Mouse (Mus musculus): ENCODE results near the gene Tmem132b.

The Tmem132b gene

DNA sequence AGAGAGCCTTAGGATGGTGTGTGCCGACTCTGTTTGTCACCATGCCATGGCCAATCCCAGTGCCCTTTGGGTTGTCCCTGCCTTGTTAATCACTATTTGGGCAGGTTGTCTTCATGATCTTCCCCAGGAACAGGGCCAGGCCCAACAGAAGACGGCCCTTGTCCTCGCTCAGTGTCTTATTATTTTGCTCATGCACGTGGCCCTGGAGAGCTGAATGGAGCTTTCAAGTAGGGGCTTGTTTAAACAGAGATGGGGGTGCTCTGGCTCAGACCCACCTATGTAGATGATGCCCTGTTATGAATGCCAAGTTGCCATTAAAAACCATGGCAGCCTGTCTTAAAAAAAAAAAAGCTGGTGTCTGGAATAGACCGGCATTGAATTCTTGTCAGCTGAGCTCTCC, 126.5 kb downstream of the Tmem132b start:
- TF ChIP-seq GATA4 (IDR thresholded peaks at IDR 0.05; ENCODE audit: insufficient replicate concordance, low read length): no peak

DNA sequence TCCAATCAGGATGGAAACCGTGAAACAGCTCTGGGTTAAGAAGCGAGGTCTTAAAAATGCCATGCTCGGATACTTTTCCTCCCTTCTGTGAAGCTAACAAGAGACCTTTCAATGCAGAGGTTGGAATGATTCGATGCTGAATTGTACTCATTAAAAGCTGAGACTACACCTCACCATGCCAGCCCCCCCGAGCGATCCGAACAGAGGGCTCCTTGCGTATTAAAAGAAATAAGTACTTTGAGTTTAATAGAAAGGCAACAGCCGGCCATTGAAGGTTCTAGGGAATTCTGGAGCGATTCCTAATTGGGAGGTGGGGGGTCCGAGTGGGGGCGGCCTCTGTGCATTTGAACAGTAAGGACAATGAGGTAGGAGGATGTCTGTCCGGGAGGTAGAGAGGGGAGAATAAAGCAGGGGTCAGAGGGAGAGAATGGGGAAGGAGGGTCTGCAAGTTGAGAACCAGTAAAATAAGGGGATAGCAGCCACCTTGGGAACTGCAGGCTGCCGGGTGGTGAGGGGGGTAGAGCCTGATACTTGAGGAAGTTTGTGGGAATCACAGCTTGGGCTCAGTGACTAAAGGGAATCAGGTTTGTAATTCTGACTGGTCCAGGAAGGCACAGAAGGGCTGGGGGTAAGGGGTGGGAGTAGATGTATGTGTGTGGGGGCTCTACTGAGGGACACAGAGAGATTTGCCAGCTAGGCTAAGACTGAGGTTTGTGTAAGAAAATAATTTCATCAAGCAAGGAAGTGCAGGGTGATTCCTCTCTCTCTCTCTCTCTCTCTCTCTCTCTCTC, 127.6 kb downstream of the Tmem132b start:
- no peak for TF ChIP-seq GATA4 (IDR thresholded peaks at IDR 0.05; ENCODE audit: insufficient replicate concordance, low read length)

DNA sequence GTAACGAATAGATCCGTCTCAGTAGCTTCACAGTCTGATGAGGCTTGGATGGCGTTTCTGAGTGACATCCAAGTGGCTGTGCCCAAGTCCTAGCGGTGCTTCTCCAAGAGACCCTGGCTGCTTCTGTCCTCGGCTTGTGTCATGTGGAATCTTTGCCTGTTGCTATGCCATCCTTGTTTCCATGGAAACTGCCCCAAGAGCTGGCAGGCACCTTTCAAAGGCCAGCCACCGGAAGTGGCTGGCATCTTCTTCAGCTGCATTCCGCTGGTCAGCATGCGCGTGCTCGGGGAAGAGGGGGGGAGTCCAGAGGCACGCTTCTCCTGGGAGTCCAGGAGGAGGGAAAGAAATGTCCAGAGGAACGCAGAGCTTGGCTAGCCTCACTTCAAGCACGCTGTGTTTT, 144.0 kb downstream of the Tmem132b start:
- no peak for TF ChIP-seq GATA4 (IDR thresholded peaks at IDR 0.05; ENCODE audit: insufficient replicate concordance, low read length)

GRCm38 (mm10) chr5:125676025-125676623, 144.6 kb downstream of the Tmem132b start:
- no peak for TF ChIP-seq GATA4 (IDR thresholded peaks at IDR 0.05; ENCODE audit: insufficient replicate concordance, low read length)

- TF ChIP-seq GATA4 (IDR thresholded peaks at IDR 0.05; ENCODE audit: insufficient replicate concordance, low read length): no peak
Measured at GRCm38 (mm10) chr5:125680889-125681288, 149.3 kb downstream of the Tmem132b start.

DNA sequence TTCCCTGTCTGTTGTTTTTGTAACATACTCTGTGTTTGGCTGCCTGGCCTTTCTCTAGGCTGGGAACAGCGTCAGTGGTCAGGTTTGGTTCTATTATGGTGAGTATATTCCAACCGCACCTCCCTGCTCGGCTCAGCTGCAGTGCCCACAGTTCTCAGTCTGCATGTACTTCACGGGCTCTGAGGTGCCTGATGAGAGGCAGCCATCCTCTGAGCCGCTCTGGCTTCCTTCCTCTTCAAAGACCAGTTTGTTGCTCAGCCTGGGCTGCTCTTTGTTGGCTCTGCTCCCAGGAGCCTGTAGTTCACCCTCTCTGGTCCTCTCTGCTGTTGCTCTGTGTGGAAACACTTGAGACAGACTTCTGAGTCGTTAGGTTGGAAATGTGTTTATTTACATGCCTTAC, 151.9 kb downstream of the Tmem132b start:
- TF ChIP-seq GATA4 (IDR thresholded peaks at IDR 0.05; ENCODE audit: insufficient replicate concordance, low read length): no peak

GRCm38 (mm10) chr5:125685681-125686331, 154.2 kb downstream of the Tmem132b start:
- TF ChIP-seq GATA4 (IDR thresholded peaks at IDR 0.05; ENCODE audit: insufficient replicate concordance, low read length): no peak

GRCm38 (mm10) chr5:125692538-125692937, 161.0 kb downstream of the Tmem132b start:
- no peak for TF ChIP-seq GATA4 (IDR thresholded peaks at IDR 0.05; ENCODE audit: insufficient replicate concordance, low read length)

DNA sequence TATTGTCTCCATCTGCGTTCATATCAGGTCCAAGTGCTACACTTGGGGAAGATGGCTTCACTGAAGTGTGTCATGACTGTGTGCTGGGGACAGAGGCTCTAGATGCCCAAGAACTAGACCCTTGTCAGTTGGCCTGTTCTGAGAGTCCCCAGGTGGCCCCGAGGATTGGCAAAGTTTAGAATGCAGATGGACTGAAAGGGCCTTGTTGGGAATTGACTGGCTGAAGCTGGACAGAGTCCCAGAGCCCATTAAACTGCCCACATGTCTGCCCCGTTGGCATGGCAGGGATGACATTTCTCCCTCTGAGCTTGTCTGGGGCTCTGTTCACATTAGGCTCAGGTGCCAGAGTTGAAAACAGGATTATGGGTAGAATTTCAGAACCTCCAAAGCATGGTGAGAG, 167.8 kb downstream of the Tmem132b start:
- TF ChIP-seq GATA4 (IDR thresholded peaks at IDR 0.05; ENCODE audit: insufficient replicate concordance, low read length): no peak

DNA sequence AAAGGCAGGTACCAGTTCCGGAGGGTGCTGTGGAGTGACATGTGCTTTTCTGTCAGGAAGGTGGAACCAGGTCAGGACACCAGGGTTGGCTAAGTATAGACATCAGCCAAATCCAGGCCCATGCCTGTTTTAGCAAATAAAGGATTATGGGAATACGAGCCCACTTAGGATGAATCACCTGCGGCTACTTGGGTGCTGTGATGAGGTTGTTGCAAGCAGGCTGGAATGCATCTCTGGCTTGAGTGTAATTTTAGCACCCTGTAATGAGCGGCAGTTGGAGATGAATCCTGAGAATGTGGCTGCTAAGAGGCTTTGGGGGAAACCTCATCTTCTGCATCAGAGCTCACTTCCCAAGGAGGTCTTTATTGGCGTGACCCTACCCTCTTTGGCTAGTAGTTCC, 168.7 kb downstream of the Tmem132b start:
- TF ChIP-seq GATA4 (IDR thresholded peaks at IDR 0.05; ENCODE audit: insufficient replicate concordance, low read length): no peak

GRCm38 (mm10) chr5:125705379-125705778, 173.8 kb downstream of the Tmem132b start:
- no peak for TF ChIP-seq GATA4 (IDR thresholded peaks at IDR 0.05; ENCODE audit: insufficient replicate concordance, low read length)

DNA sequence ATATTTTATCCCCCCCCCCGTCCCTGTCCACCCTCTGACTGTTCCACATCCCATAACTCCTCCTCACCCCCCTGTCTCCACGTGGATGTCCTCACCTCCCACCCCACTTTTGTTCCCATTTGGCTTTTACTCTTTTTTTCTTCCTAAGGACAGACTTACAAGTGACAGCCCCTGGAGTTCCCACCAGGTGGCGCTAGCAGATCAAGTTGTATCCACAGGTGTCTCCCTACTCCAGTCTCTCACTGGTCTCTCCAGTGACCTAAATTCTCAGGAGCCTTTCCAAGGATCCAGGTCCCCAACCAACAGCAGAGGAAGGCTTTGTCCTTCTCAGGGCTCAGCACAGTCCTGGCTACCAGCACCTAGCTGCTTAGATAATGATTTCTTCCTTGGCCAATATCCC, 177.6 kb downstream of the Tmem132b start:
- TF ChIP-seq GATA4 (IDR thresholded peaks at IDR 0.05; ENCODE audit: insufficient replicate concordance, low read length): no peak

- no peak for TF ChIP-seq GATA4 (IDR thresholded peaks at IDR 0.05; ENCODE audit: insufficient replicate concordance, low read length)
Measured at GRCm38 (mm10) chr5:125726815-125727214, 195.2 kb downstream of the Tmem132b start.

- no peak for TF ChIP-seq GATA4 (IDR thresholded peaks at IDR 0.05; ENCODE audit: insufficient replicate concordance, low read length)
Measured at GRCm38 (mm10) chr5:125727436-125727835, 195.9 kb downstream of the Tmem132b start.

DNA sequence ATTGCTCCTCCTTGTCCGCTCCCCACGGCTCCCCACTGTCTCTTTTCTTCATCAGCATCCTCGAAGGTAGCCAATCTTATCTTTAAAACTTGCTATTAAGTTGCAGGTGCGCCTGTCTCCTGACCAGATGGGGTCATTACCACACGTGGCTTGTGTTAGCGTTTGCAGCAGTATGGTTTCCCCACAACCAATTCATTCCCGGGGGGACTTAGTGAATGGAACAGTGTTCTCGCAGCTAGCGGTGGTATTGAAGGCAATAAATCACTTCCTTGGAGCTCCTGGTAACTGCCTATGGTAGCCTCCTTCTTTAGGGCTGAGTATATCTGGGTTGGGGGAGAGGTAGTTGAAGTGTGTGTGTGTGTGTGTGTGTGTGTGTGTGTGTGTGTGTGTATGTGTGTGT, 196.4 kb downstream of the Tmem132b start:
- TF ChIP-seq GATA4 (IDR thresholded peaks at IDR 0.05; ENCODE audit: insufficient replicate concordance, low read length): no peak

DNA sequence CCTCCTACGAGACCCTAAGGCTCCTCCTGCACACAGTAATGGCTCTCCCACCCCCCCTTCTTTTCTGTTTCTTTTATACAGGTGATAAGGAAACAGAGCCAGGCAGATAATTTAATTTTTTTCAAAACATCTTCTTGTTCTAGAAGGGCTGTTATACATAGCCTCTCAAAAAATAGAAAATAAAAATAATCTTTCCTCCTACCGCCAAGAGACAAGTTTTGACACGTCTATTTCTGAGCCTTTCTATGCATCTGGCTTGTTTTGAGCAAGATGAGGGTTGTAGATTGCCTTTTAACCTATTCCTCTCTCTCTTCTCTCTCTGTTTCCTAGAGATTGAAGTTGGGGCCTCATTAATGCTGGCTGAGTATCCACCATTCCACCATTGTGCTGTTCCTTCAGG, 196.9 kb downstream of the Tmem132b start:
- TF ChIP-seq GATA4 (IDR thresholded peaks at IDR 0.05; ENCODE audit: insufficient replicate concordance, low read length): no peak

All from liver, adult (tissue).